Mouse (Mus musculus): ENCODE results near the gene Dgkh. TPM values are rescaled to one million over a fixed set of nuclear protein-coding genes. Genes with fewer than 3 reads are reported as not detected.

Dgkh gene
- polyA plus RNA-seq, 1 experiment: 1.2 TPM

- Histone ChIP-seq H3K79me2 (ENCODE audit: control insufficient read depth, insufficient read depth) (no peaks in the 10 kb centered on the region), H3K4me3 (no peak overlapping the region), H3ac (ENCODE audit: control insufficient read depth, insufficient read length) (no peak overlapping the region), H3K4me2 (ENCODE audit: low read depth) (no peak overlapping the region), H3K36me3 (ENCODE audit: control insufficient read depth, insufficient read depth) (peaks cover 8% of the 10 kb centered on the region), H3K27me3 (ENCODE audit: control insufficient read depth, insufficient read depth, insufficient read length) (no peaks in the 10 kb centered on the region)
- no peak for TF ChIP-seq E2F4 (IDR thresholded peaks at IDR 0.05; ENCODE audit: insufficient read depth)
- TF ChIP-seq POLR2A (IDR thresholded peaks at IDR 0.05; ENCODE audit: insufficient read length, low read depth): no peak
- TF ChIP-seq MYOD1 (IDR thresholded peaks at IDR 0.05; ENCODE audit: control insufficient read depth in 1 of 3, insufficient read length in 2 of 3, low read depth in 2 of 3): no peak
- TF ChIP-seq SRF (IDR thresholded peaks at IDR 0.05; ENCODE audit: control insufficient read depth, insufficient read length, low read depth): no peak
Measured at GRCm38 (mm10) chr14:78594916-78595315, 137.7 kb downstream of the Dgkh start.

GRCm38 (mm10) chr14:78592965-78593364, 139.6 kb downstream of the Dgkh start:
- H3ac ChIP-seq (ENCODE audit: control insufficient read depth, insufficient read length): no peak overlapping the region
- no peak overlapping the region for H3K4me3 ChIP-seq
- no peaks in the 10 kb centered on the region for H3K27me3 ChIP-seq (ENCODE audit: control insufficient read depth, insufficient read depth, insufficient read length)
- peaks cover 8% of the 10 kb centered on the region for H3K36me3 ChIP-seq (ENCODE audit: control insufficient read depth, insufficient read depth)
- H3K4me2 ChIP-seq (ENCODE audit: low read depth): no peak overlapping the region
- no peaks in the 10 kb centered on the region for H3K79me2 ChIP-seq (ENCODE audit: control insufficient read depth, insufficient read depth)
- no peak for TF ChIP-seq SRF (IDR thresholded peaks at IDR 0.05; ENCODE audit: control insufficient read depth, insufficient read length, low read depth)
- no peak for TF ChIP-seq REST (IDR thresholded peaks at IDR 0.05; ENCODE audit: insufficient read depth, insufficient read length)
- no peak for TF ChIP-seq USF1 (IDR thresholded peaks at IDR 0.05; ENCODE audit: low read depth)
- TF ChIP-seq TCF3 (IDR thresholded peaks at IDR 0.05; ENCODE audit: insufficient read length, low read depth): no peak
- no peak for TF ChIP-seq MAX (IDR thresholded peaks at IDR 0.05; ENCODE audit: low read depth)
- no peak for TF ChIP-seq MYOG (IDR thresholded peaks at IDR 0.05; ENCODE audit: control insufficient read depth in 1 of 3, insufficient read depth in 1 of 3, insufficient read length in 2 of 3, low read depth in 2 of 3)
- TF ChIP-seq E2F4 (IDR thresholded peaks at IDR 0.05; ENCODE audit: insufficient read depth): no peak
- TF ChIP-seq MYOD1 (IDR thresholded peaks at IDR 0.05; ENCODE audit: control insufficient read depth in 1 of 3, insufficient read length in 2 of 3, low read depth in 2 of 3): no peak
- TF ChIP-seq CEBPB (IDR thresholded peaks at IDR 0.05; ENCODE audit: insufficient read depth, poor library complexity, severe bottlenecking): no peak

GRCm38 (mm10) chr14:78590335-78590734, 142.2 kb downstream of the Dgkh start:
- TF ChIP-seq POLR2AphosphoS2 (IDR thresholded peaks at IDR 0.05; ENCODE audit: insufficient read length, low read depth) (no peak), SRF (IDR thresholded peaks at IDR 0.05; ENCODE audit: control insufficient read depth, insufficient read length, low read depth) (no peak), MYOG (IDR thresholded peaks at IDR 0.05; ENCODE audit: control insufficient read depth in 1 of 3, insufficient read depth in 1 of 3, insufficient read length in 2 of 3, low read depth in 2 of 3) (no peak), POLR2A (IDR thresholded peaks at IDR 0.05; ENCODE audit: insufficient read length, low read depth) (no peak), E2F4 (IDR thresholded peaks at IDR 0.05; ENCODE audit: insufficient read depth) (no peak), TCF3 (IDR thresholded peaks at IDR 0.05; ENCODE audit: insufficient read length, low read depth) (no peak), TCF12 (IDR thresholded peaks at IDR 0.05; ENCODE audit: insufficient read depth, poor library complexity, severe bottlenecking) (no peak), REST (IDR thresholded peaks at IDR 0.05; ENCODE audit: insufficient read depth, insufficient read length) (no peak), MYOD1 (IDR thresholded peaks at IDR 0.05; ENCODE audit: control insufficient read depth in 1 of 3, insufficient read length in 2 of 3, low read depth in 2 of 3) (no peak), MAX (IDR thresholded peaks at IDR 0.05; ENCODE audit: low read depth) (no peak), CEBPB (IDR thresholded peaks at IDR 0.05; ENCODE audit: insufficient read depth, poor library complexity, severe bottlenecking) (no peak), USF1 (IDR thresholded peaks at IDR 0.05; ENCODE audit: low read depth) (no peak)
- peaks cover 5% of the 10 kb centered on the region for H3K36me3 ChIP-seq (ENCODE audit: control insufficient read depth, insufficient read depth)
- no peak overlapping the region for H3ac ChIP-seq (ENCODE audit: control insufficient read depth, insufficient read length)
- no peak overlapping the region for H3K4me2 ChIP-seq (ENCODE audit: low read depth)
- H3K4me3 ChIP-seq: no peak overlapping the region
- H3K27me3 ChIP-seq (ENCODE audit: control insufficient read depth, insufficient read depth, insufficient read length): no peaks in the 10 kb centered on the region
- no peaks in the 10 kb centered on the region for H3K79me2 ChIP-seq (ENCODE audit: control insufficient read depth, insufficient read depth)

- peaks cover 9% of the 10 kb centered on the region for H3K36me3 ChIP-seq (ENCODE audit: control insufficient read depth, insufficient read depth)
- no peaks in the 10 kb centered on the region for H3K27me3 ChIP-seq (ENCODE audit: control insufficient read depth, insufficient read depth, insufficient read length)
- no peak overlapping the region for H3K4me2 ChIP-seq (ENCODE audit: low read depth)
- H3K4me3 ChIP-seq: no peak overlapping the region
- no peaks in the 10 kb centered on the region for H3K79me2 ChIP-seq (ENCODE audit: control insufficient read depth, insufficient read depth)
- no peak overlapping the region for H3ac ChIP-seq (ENCODE audit: control insufficient read depth, insufficient read length)
- TF ChIP-seq E2F4 (IDR thresholded peaks at IDR 0.05; ENCODE audit: insufficient read depth) (no peak), MAX (IDR thresholded peaks at IDR 0.05; ENCODE audit: low read depth) (no peak), TCF3 (IDR thresholded peaks at IDR 0.05; ENCODE audit: insufficient read length, low read depth) (no peak), CEBPB (IDR thresholded peaks at IDR 0.05; ENCODE audit: insufficient read depth, poor library complexity, severe bottlenecking) (no peak)
Measured at GRCm38 (mm10) chr14:78584222-78584621, 148.4 kb downstream of the Dgkh start.

GRCm38 (mm10) chr14:78583168-78583567, 149.4 kb downstream of the Dgkh start:
- H3K79me2 ChIP-seq (ENCODE audit: control insufficient read depth, insufficient read depth): no peaks in the 10 kb centered on the region
- H3K27me3 ChIP-seq (ENCODE audit: control insufficient read depth, insufficient read depth, insufficient read length): no peaks in the 10 kb centered on the region
- H3K4me3 ChIP-seq: no peak overlapping the region
- no peak overlapping the region for H3ac ChIP-seq (ENCODE audit: control insufficient read depth, insufficient read length)
- no peak overlapping the region for H3K4me2 ChIP-seq (ENCODE audit: low read depth)
- H3K36me3 ChIP-seq (ENCODE audit: control insufficient read depth, insufficient read depth): peaks cover 9% of the 10 kb centered on the region
- TF ChIP-seq TCF12 (IDR thresholded peaks at IDR 0.05; ENCODE audit: insufficient read depth, poor library complexity, severe bottlenecking) (no peak), E2F4 (IDR thresholded peaks at IDR 0.05; ENCODE audit: insufficient read depth) (no peak), REST (IDR thresholded peaks at IDR 0.05; ENCODE audit: insufficient read depth, insufficient read length) (no peak), MYOD1 (IDR thresholded peaks at IDR 0.05; ENCODE audit: control insufficient read depth in 1 of 3, insufficient read length in 2 of 3, low read depth in 2 of 3) (no peak), MAX (IDR thresholded peaks at IDR 0.05; ENCODE audit: low read depth) (no peak), POLR2AphosphoS2 (IDR thresholded peaks at IDR 0.05; ENCODE audit: insufficient read length, low read depth) (no peak), TCF3 (IDR thresholded peaks at IDR 0.05; ENCODE audit: insufficient read length, low read depth) (no peak), CEBPB (IDR thresholded peaks at IDR 0.05; ENCODE audit: insufficient read depth, poor library complexity, severe bottlenecking) (no peak), SRF (IDR thresholded peaks at IDR 0.05; ENCODE audit: control insufficient read depth, insufficient read length, low read depth) (no peak), MYOG (IDR thresholded peaks at IDR 0.05; ENCODE audit: control insufficient read depth in 1 of 3, insufficient read depth in 1 of 3, insufficient read length in 2 of 3, low read depth in 2 of 3) (no peak), POLR2A (IDR thresholded peaks at IDR 0.05; ENCODE audit: insufficient read length, low read depth) (no peak), USF1 (IDR thresholded peaks at IDR 0.05; ENCODE audit: low read depth) (no peak)

Data from myocyte (in vitro differentiated cells).